Mouse (Mus musculus) MEL (cell line): ENCODE measurements at regions not wholly inside any gene's neighbourhood (a gene's known extent, or its start where the extent isn't known, plus 50 kb on each side); places are given as distances from the start of the nearest gene placed in this dataset.

Experiments
- CHD1 ChIP-seq: IDR thresholded peaks from 2 replicates; pipeline ENCODE4 v1.6.1; 2012; ENCODE audit warnings: low read depth, mild to moderate bottlenecking, inconsistent platforms, low read length, improper control_type of control experiment
- CTCF ChIP-seq, 3 experiments: IDR thresholded peaks in 2 of 3; conservative IDR thresholded peaks in 1 of 3; 2 replicates each; pipeline ENCODE4 v1.5.1; 2011 to 2012; ENCODE audit warnings: low read length in 3 of 3, low read depth in 2 of 3, mild to moderate bottlenecking in 2 of 3, improper control_type of control experiment in 1 of 3, inconsistent platforms in 1 of 3, mixed read lengths in 1 of 3, moderate library complexity in 1 of 3; ENCODE audit not compliant: control insufficient read depth in 1 of 3, insufficient read depth in 1 of 3, poor library complexity in 1 of 3, severe bottlenecking in 1 of 3
- ELF1 ChIP-seq: IDR thresholded peaks from 2 replicates; pipeline ENCODE4 v1.6.1; 2014; ENCODE audit warnings: low read depth, mild to moderate bottlenecking, inconsistent platforms, low read length, improper control_type of control experiment, moderate library complexity
- EP300 ChIP-seq, 2 experiments: IDR thresholded peaks; 2 replicates each; pipeline ENCODE4 v1.6.1; 2011; ENCODE audit warnings: improper control_type of control experiment in 2 of 2, low read length in 2 of 2, low read depth in 1 of 2, mild to moderate bottlenecking in 1 of 2
- KAT2A ChIP-seq: conservative IDR thresholded peaks from 2 replicates; pipeline ENCODE4 v1.6.1; 2012; ENCODE audit warnings: low read depth, low read length, improper control_type of control experiment, inconsistent platforms
- MAZ ChIP-seq: IDR thresholded peaks from 2 replicates; pipeline ENCODE4 v1.6.1; 2012; ENCODE audit warnings: low read depth, mild to moderate bottlenecking, inconsistent platforms, low read length, improper control_type of control experiment
- MXI1 ChIP-seq: IDR thresholded peaks from 2 replicates; pipeline ENCODE4 v1.6.1; 2011; ENCODE audit warnings: mild to moderate bottlenecking, low read depth, low read length, improper control_type of control experiment
- POLR2A ChIP-seq, 2 experiments: IDR thresholded peaks; 2 replicates each; pipeline ENCODE4 v1.6.1; 2011 to 2012; ENCODE audit warnings: low read length in 2 of 2, mild to moderate bottlenecking in 2 of 2, control low read depth in 1 of 2, improper control_type of control experiment in 1 of 2, low read depth in 1 of 2, moderate library complexity in 1 of 2; ENCODE audit not compliant: control insufficient read depth in 1 of 2, insufficient read depth in 1 of 2, poor library complexity in 1 of 2
- POLR2AphosphoS5 ChIP-seq: IDR thresholded peaks from 2 replicates; pipeline ENCODE4 v1.6.1; 2012; ENCODE audit warnings: low read depth, borderline replicate concordance, mild to moderate bottlenecking, inconsistent platforms, low read length, moderate library complexity, mixed read lengths
- TAL1 ChIP-seq: IDR thresholded peaks from 2 replicates; pipeline ENCODE4 v1.6.1; 2012; ENCODE audit warnings: mild to moderate bottlenecking, inconsistent platforms, low read length, moderate library complexity, mixed read lengths
- TCF12 ChIP-seq: IDR thresholded peaks from 2 replicates; pipeline ENCODE4 v1.6.1; 2014; ENCODE audit warnings: low read depth, mild to moderate bottlenecking, inconsistent platforms, low read length, improper control_type of control experiment, moderate library complexity
- UBTF ChIP-seq: IDR thresholded peaks from 2 replicates; pipeline ENCODE4 v1.6.1; 2012; ENCODE audit warnings: low read depth, mild to moderate bottlenecking, inconsistent platforms, low read length, improper control_type of control experiment, moderate library complexity, borderline replicate concordance; ENCODE audit not compliant: insufficient read depth

GRCm38 (mm10) chr17:51258316-51258715 lies 79.2 kb upstream of the Tbc1d5 start:
- TF ChIP-seq MAZ (no peak), POLR2A (IDR thresholded peaks at IDR 0.05; ENCODE audit: control insufficient read depth in 1 of 2, insufficient read depth in 1 of 2, low read depth in 1 of 2, low read length in 2 of 2, poor library complexity in 1 of 2) (no peak), TAL1 (no peak), TCF12 (no peak), MXI1 (no peak), POLR2AphosphoS5 (no peak), CTCF (IDR thresholded peaks at IDR 0.05 in 2 of 3, conservative IDR thresholded peaks at IDR 0.05 in 1 of 3; ENCODE audit: control insufficient read depth in 1 of 3, insufficient read depth in 1 of 3, low read depth in 2 of 3, low read length in 3 of 3, poor library complexity in 1 of 3, severe bottlenecking in 1 of 3) (no peak), UBTF (no peak), ELF1 (peak; percentile 41; the same call in 1 of the 2 replicates), KAT2A (no peak), CHD1 (no peak), EP300 (IDR thresholded peaks at IDR 0.05; ENCODE audit: low read depth in 1 of 2, low read length in 2 of 2) (0 out of 4 replicates have a peak, but pooled peaks of 1 of the 2 experiments have one; percentile 35)
